14 mouse cellular contexts compared by ENCODE assay signal in genomic region chr16:43999541-43999940, GRCm38 (mm10). TPM values are rescaled to one million over a fixed set of nuclear protein-coding genes. Genes with fewer than 3 reads are reported as not detected.
DNase-seq lines count a peak whose midpoint lies in the region.
"Had no signal": no experiment of that assay in that cellular context is flagged by ENCODE, and none has a peak within 500 bp of the region (broad histone marks: within the 10 kb centered on the region; RNA-seq: fewer than 3 reads in every experiment).

No protein-coding gene starts in this region.

- peak; percentile 27 for DNase-seq in adrenal gland, postnatal 14 days
- DNase-seq in adrenal gland, adult 8-10 months = no peak
- DNase-seq in adrenal gland, postnatal 25 days = peak; percentile 7
- DNase-seq in cerebellum, adult 18-20 months = peak; percentile 26 to 28
- DNase-seq in cerebellum, postnatal 14 days = peak; percentile 80
- no peak for DNase-seq in yolk sac, embryonic 10.5 days (ENCODE audit: low spot score)
- DNase-seq in layer of hippocampus, postnatal 10 days (ENCODE audit: low spot score in 2 of 2) = no peak
- DNase-seq: gastrocnemius, postnatal 10 days; heart, postnatal 14 days; kidney, adult 18-20 months; kidney, postnatal 4 days; liver; right cerebral cortex, postnatal 14 days; thymus, adult 2 months had no signal

RNA-seq across cellular contexts. Expression of gene Zdhhc23, which starts 19.9 kb away (rescaled TPM):
- 0.82 and 1.1 TPM in 2 replicates for total RNA-seq in adrenal gland, postnatal 14 days (2021)
- total RNA-seq in adrenal gland, adult 8-10 months (2022) = under 1 TPM; 0.15 to 0.87 (median 0.62) TPM
- 0.46 and 0.52 TPM in 2 replicates for total RNA-seq in adrenal gland, postnatal 25 days (2021)
- 10 to 100 TPM; 45.4 to 50.5 TPM for total RNA-seq in layer of hippocampus, postnatal 10 days (2021)

Comparison
In these comparisons a context has a peak if more than half of its experiments do, and no peak if none do; other contexts are left out.
1. DNase-seq: peak in adrenal gland, postnatal 14 days (single experiment), adrenal gland, postnatal 25 days (single experiment), cerebellum, adult 18-20 months (2 of 2) and cerebellum, postnatal 14 days (2 of 2); none in adrenal gland, adult 8-10 months (single experiment), yolk sac, embryonic 10.5 days (single experiment) and layer of hippocampus, postnatal 10 days (0 of 2).
2. RNA of gene Zdhhc23, which starts 19.9 kb away (total RNA-seq): 45.4 to 50.5 TPM in layer of hippocampus, postnatal 10 days; 0.82 to 1.1 TPM in adrenal gland, postnatal 14 days, 0.15 to 0.87 TPM in adrenal gland, adult 8-10 months and 0.46 to 0.52 TPM in adrenal gland, postnatal 25 days; every median in the first group is over 10 times any median in the second.